Mouse (Mus musculus) MEL (cell line): ENCODE results near the gene Tyw1. TPM values are rescaled to one million over a fixed set of nuclear protein-coding genes. Genes with fewer than 3 reads are reported as not detected.

Experiments used
- DNase-seq: peaks from one replicate; pipeline ENCODE4 v3.0.0; 2011; ENCODE audit warnings: low read depth, low spot score
- H3K27ac ChIP-seq: 2 replicates; pipeline ENCODE4 v1.5.1; 2012; ENCODE audit warnings: low read depth, mild to moderate bottlenecking, control low read depth, low read length, moderate library complexity; ENCODE audit not compliant: control insufficient read depth
- H3K27me3 ChIP-seq, 2 experiments: fragments of 150-350 bp in 1 of 2; sonication (generic) in 1 of 2; 2 replicates each; pipeline ENCODE4 v1.6.1; 2012; ENCODE audit warnings: low read length in 2 of 2, mild to moderate bottlenecking in 2 of 2, improper control_type of control experiment in 1 of 2, moderate library complexity in 1 of 2; ENCODE audit not compliant: insufficient read depth in 2 of 2, control insufficient read depth in 1 of 2
- H3K36me3 ChIP-seq, 2 experiments: 2 replicates each; pipeline ENCODE4 v1.6.1; 2012 to 2014; ENCODE audit warnings: low read length in 2 of 2, improper control_type of control experiment in 1 of 2, inconsistent platforms in 1 of 2, mild to moderate bottlenecking in 1 of 2; ENCODE audit not compliant: insufficient read depth in 2 of 2, control insufficient read depth in 1 of 2
- H3K4me1 ChIP-seq, 2 experiments: fragments of 150-350 bp in 1 of 2; sonication (generic) in 1 of 2; 2 replicates each; pipeline ENCODE4 v1.6.1; 2012; ENCODE audit warnings: low read length in 2 of 2, improper control_type of control experiment in 1 of 2, mild to moderate bottlenecking in 1 of 2; ENCODE audit not compliant: insufficient read depth in 2 of 2, control insufficient read depth in 1 of 2
- H3K4me3 ChIP-seq, 2 experiments: fragments of 150-350 bp in 1 of 2; sonication (generic) in 1 of 2; 2 replicates each; pipeline ENCODE4 v1.5.1; 2012; ENCODE audit warnings: low read depth in 2 of 2, low read length in 2 of 2, mild to moderate bottlenecking in 2 of 2, moderate library complexity in 2 of 2, control low read depth in 1 of 2, improper control_type of control experiment in 1 of 2; ENCODE audit not compliant: control insufficient read depth in 1 of 2, insufficient read depth in 1 of 2
- H3K79me2 ChIP-seq: 2 replicates; pipeline ENCODE4 v1.6.1; 2012; ENCODE audit warnings: mild to moderate bottlenecking, low read length, moderate library complexity; ENCODE audit not compliant: control insufficient read depth, poor library complexity, insufficient read depth
- H3K9ac ChIP-seq: 2 replicates; pipeline ENCODE4 v1.6.1; 2012; ENCODE audit warnings: low read depth, mild to moderate bottlenecking, control low read depth, low read length, moderate library complexity; ENCODE audit not compliant: control insufficient read depth, poor library complexity, severe bottlenecking
- H3K9me3 ChIP-seq: fragments of 150-350 bp; sonication (generic); replicated peaks from 2 replicates; pipeline ENCODE4 v1.6.1; 2012; ENCODE audit warnings: mild to moderate bottlenecking, low read length, improper control_type of control experiment, moderate library complexity; ENCODE audit not compliant: insufficient read depth
- CHD2 ChIP-seq: IDR thresholded peaks from 2 replicates; pipeline ENCODE4 v1.6.1; 2011; ENCODE audit warnings: low read length, improper control_type of control experiment
- CTCF ChIP-seq, 3 experiments: IDR thresholded peaks in 2 of 3; conservative IDR thresholded peaks in 1 of 3; 2 replicates each; pipeline ENCODE4 v1.5.1; 2011 to 2012; ENCODE audit warnings: low read length in 3 of 3, low read depth in 2 of 3, mild to moderate bottlenecking in 2 of 3, improper control_type of control experiment in 1 of 3, inconsistent platforms in 1 of 3, mixed read lengths in 1 of 3, moderate library complexity in 1 of 3; ENCODE audit not compliant: control insufficient read depth in 1 of 3, insufficient read depth in 1 of 3, poor library complexity in 1 of 3, severe bottlenecking in 1 of 3
- E2F4 ChIP-seq: IDR thresholded peaks from 2 replicates; pipeline ENCODE4 v1.6.1; 2011; ENCODE audit warnings: low read depth, low read length, improper control_type of control experiment, borderline replicate concordance
- ELF1 ChIP-seq: IDR thresholded peaks from 2 replicates; pipeline ENCODE4 v1.6.1; 2014; ENCODE audit warnings: low read depth, mild to moderate bottlenecking, inconsistent platforms, low read length, improper control_type of control experiment, moderate library complexity
- EP300 ChIP-seq, 2 experiments: IDR thresholded peaks; 2 replicates each; pipeline ENCODE4 v1.6.1; 2011; ENCODE audit warnings: improper control_type of control experiment in 2 of 2, low read length in 2 of 2, low read depth in 1 of 2, mild to moderate bottlenecking in 1 of 2
- ETS1 ChIP-seq: IDR thresholded peaks from 2 replicates; pipeline ENCODE4 v1.6.1; 2012; ENCODE audit warnings: low read depth, mild to moderate bottlenecking, inconsistent platforms, low read length, improper control_type of control experiment, moderate library complexity
- HCFC1 ChIP-seq: IDR thresholded peaks from 2 replicates; pipeline ENCODE4 v1.6.1; 2012; ENCODE audit warnings: low read depth, mild to moderate bottlenecking, inconsistent platforms, low read length, improper control_type of control experiment, moderate library complexity
- JUND ChIP-seq: IDR thresholded peaks from 2 replicates; pipeline ENCODE4 v1.6.1; 2011; ENCODE audit warnings: low read depth, mild to moderate bottlenecking, improper control_type of control experiment, low read length
- KAT2A ChIP-seq: conservative IDR thresholded peaks from 2 replicates; pipeline ENCODE4 v1.6.1; 2012; ENCODE audit warnings: low read depth, low read length, improper control_type of control experiment, inconsistent platforms
- MAZ ChIP-seq: IDR thresholded peaks from 2 replicates; pipeline ENCODE4 v1.6.1; 2012; ENCODE audit warnings: low read depth, mild to moderate bottlenecking, inconsistent platforms, low read length, improper control_type of control experiment
- MEF2A ChIP-seq: IDR thresholded peaks from 2 replicates; pipeline ENCODE4 v1.6.1; 2014; ENCODE audit warnings: low read depth, mild to moderate bottlenecking, inconsistent platforms, low read length, improper control_type of control experiment; ENCODE audit not compliant: poor library complexity, insufficient replicate concordance, severe bottlenecking; ENCODE audit errors: extremely low read depth
- MXI1 ChIP-seq: IDR thresholded peaks from 2 replicates; pipeline ENCODE4 v1.6.1; 2011; ENCODE audit warnings: mild to moderate bottlenecking, low read depth, low read length, improper control_type of control experiment
- MYB ChIP-seq: IDR thresholded peaks from 2 replicates; pipeline ENCODE4 v1.6.1; 2011; ENCODE audit warnings: mild to moderate bottlenecking, low read depth, low read length, improper control_type of control experiment
- MYC ChIP-seq: IDR thresholded peaks from 2 replicates; pipeline ENCODE4 v1.6.1; 2011; ENCODE audit warnings: low read depth, mild to moderate bottlenecking, low read length, improper control_type of control experiment, moderate library complexity
- NRF1 ChIP-seq: IDR thresholded peaks from 2 replicates; pipeline ENCODE4 v1.6.1; 2014; ENCODE audit warnings: low read depth, mild to moderate bottlenecking, inconsistent platforms, low read length, improper control_type of control experiment, moderate library complexity; ENCODE audit not compliant: poor library complexity, insufficient read depth, severe bottlenecking
- POLR2AphosphoS2 ChIP-seq: IDR thresholded peaks from 2 replicates; pipeline ENCODE4 v1.6.1; 2011; ENCODE audit warnings: low read length, improper control_type of control experiment
- POLR2AphosphoS5 ChIP-seq: IDR thresholded peaks from 2 replicates; pipeline ENCODE4 v1.6.1; 2012; ENCODE audit warnings: low read depth, borderline replicate concordance, mild to moderate bottlenecking, inconsistent platforms, low read length, moderate library complexity, mixed read lengths
- RAD21 ChIP-seq: IDR thresholded peaks from 2 replicates; pipeline ENCODE4 v1.6.1; 2011; ENCODE audit warnings: mild to moderate bottlenecking, low read depth, low read length, improper control_type of control experiment
- RCOR1 ChIP-seq: IDR thresholded peaks from 2 replicates; pipeline ENCODE4 v1.6.1; 2012; ENCODE audit warnings: low read depth, mild to moderate bottlenecking, inconsistent platforms, low read length, improper control_type of control experiment
- SIN3A ChIP-seq: IDR thresholded peaks from 2 replicates; pipeline ENCODE4 v1.6.1; 2012; ENCODE audit warnings: low read length, improper control_type of control experiment, inconsistent platforms
- TAL1 ChIP-seq: IDR thresholded peaks from 2 replicates; pipeline ENCODE4 v1.6.1; 2012; ENCODE audit warnings: mild to moderate bottlenecking, inconsistent platforms, low read length, moderate library complexity, mixed read lengths
- UBTF ChIP-seq: IDR thresholded peaks from 2 replicates; pipeline ENCODE4 v1.6.1; 2012; ENCODE audit warnings: low read depth, mild to moderate bottlenecking, inconsistent platforms, low read length, improper control_type of control experiment, moderate library complexity, borderline replicate concordance; ENCODE audit not compliant: insufficient read depth
- USF1 ChIP-seq: IDR thresholded peaks from 2 replicates; pipeline ENCODE4 v1.6.1; 2014; ENCODE audit warnings: low read depth, mild to moderate bottlenecking, inconsistent platforms, low read length, improper control_type of control experiment, moderate library complexity
- USF2 ChIP-seq, 2 experiments: IDR thresholded peaks; 2 replicates each; pipeline ENCODE4 v1.6.1; 2011 to 2012; ENCODE audit warnings: improper control_type of control experiment in 2 of 2, low read length in 2 of 2, borderline replicate concordance in 1 of 2, inconsistent platforms in 1 of 2, low read depth in 1 of 2, mild to moderate bottlenecking in 1 of 2; ENCODE audit not compliant: insufficient read depth in 1 of 2
- ZKSCAN1 ChIP-seq: IDR thresholded peaks from 2 replicates; pipeline ENCODE4 v1.6.1; 2012; ENCODE audit warnings: low read depth, mild to moderate bottlenecking, inconsistent platforms, low read length, improper control_type of control experiment, moderate library complexity
- ZNF384 ChIP-seq: IDR thresholded peaks from 2 replicates; pipeline ENCODE4 v1.6.1; 2012; ENCODE audit warnings: low read depth, mild to moderate bottlenecking, inconsistent platforms, low read length, improper control_type of control experiment
- polyA plus RNA-seq, 2 experiments: library from polyadenylated mRNA; stranded (reverse) in 1 of 2; unstranded in 1 of 2; fragments of >175 nt in 1 of 2; fragments of >200 nt in 1 of 2; gene quantifications; 2 replicates each; pipeline versions ENCODE4 v1.2.1 to v1.2.4; 2012; ENCODE audit warnings: low replicate concordance in 2 of 2, low read depth in 1 of 2; ENCODE audit not compliant: insufficient read length in 2 of 2, insufficient read depth in 1 of 2, missing spikeins in 1 of 2
- total RNA-seq: library from RNA; depleted of rRNA; stranded (reverse); fragments of 300-350 nt; gene quantifications from 2 replicates; pipeline ENCODE4 v1.2.3, GENCODE M21; 2012

The Tyw1 gene
- total and polyA plus RNA-seq, 3 experiments: 33.3 to 133 (median 38.8) TPM

DNA sequence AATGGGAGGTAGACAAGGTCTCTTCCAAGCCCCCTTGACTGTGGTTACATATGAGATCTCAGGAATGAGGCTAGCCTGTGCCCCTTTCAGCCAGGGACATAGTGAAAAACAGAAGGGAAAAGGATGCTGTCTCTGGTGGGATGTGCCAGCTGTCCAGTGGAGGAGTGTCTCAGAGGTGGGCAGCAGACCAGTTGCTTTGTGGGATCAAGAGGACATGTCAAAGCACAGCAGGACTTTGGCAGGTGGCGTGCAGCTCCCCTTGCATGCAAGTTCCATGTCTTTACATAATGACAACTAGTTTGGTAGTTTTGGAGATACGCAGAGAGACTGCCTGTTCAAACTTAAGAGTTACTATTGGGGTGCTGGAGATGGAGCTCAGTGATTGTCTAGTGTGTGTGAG, 15.6 kb upstream of the Tyw1 start:
- Histone ChIP-seq H3K4me3 (no peak overlapping the region), H3K9ac (no peak overlapping the region), H3K79me2 (no peaks in the 10 kb centered on the region), H3K4me1 (no peaks in the 10 kb centered on the region), H3K27me3 (no peaks in the 10 kb centered on the region), H3K36me3 (peaks cover 0 to 16% of the 10 kb centered on the region in 2 experiments; a peak in 2 of 4 replicates), H3K9me3 (no peaks in the 10 kb centered on the region), H3K27ac (no peak overlapping the region)
- TF ChIP-seq E2F4: no peak
- TF ChIP-seq RCOR1: no peak
- no peak for TF ChIP-seq KAT2A
- no peak for TF ChIP-seq TAL1
- TF ChIP-seq POLR2AphosphoS2: no peak; the same call in 1 of the 2 replicates
- TF ChIP-seq CTCF (IDR thresholded peaks at IDR 0.05 in 2 of 3, conservative IDR thresholded peaks at IDR 0.05 in 1 of 3; ENCODE audit: control insufficient read depth in 1 of 3, insufficient read depth in 1 of 3, low read depth in 2 of 3, low read length in 3 of 3, poor library complexity in 1 of 3, severe bottlenecking in 1 of 3): no peak
- no peak for TF ChIP-seq MYC
- no peak for TF ChIP-seq MEF2A
- TF ChIP-seq HCFC1: no peak
- TF ChIP-seq ZKSCAN1: no peak
- no peak for TF ChIP-seq USF1
- TF ChIP-seq ZNF384: no peak
- no peak for TF ChIP-seq ETS1
- no peak for TF ChIP-seq POLR2AphosphoS5
- TF ChIP-seq MYB: no peak
- TF ChIP-seq MAZ: no peak
- no peak for TF ChIP-seq ELF1
- no peak for TF ChIP-seq RAD21
- no peak for DNase-seq

DNA sequence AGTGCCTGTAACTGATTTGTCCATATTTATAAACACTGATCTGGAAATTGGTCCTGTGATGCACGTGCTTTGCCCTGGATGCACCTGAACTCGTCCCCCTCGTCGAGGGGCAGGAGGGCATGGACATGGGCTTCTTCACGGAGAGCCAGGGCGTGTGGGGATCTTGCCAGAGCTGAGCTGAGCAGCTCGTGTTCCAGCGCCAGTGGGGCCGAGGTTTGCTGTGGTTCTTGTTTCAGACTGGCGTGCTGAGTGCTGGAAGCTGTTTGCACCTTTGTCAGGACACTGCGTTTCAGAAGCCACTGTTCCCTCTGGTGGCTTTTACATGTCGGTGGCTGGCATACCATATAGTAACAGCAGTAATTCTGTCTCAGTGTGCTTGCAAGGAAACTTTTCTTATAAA, 14.0 kb upstream of the Tyw1 start:
- Histone ChIP-seq H3K9me3 (no peaks in the 10 kb centered on the region), H3K79me2 (no peaks in the 10 kb centered on the region), H3K27ac (no peak overlapping the region), H3K4me1 (no peaks in the 10 kb centered on the region), H3K36me3 (peaks cover 0 to 18% of the 10 kb centered on the region in 2 experiments; a peak in 2 of 4 replicates), H3K9ac (no peak overlapping the region), H3K4me3 (no peak overlapping the region), H3K27me3 (no peaks in the 10 kb centered on the region)
- no peak for DNase-seq
- TF ChIP-seq MXI1 (no peak), NRF1 (no peak), SIN3A (no peak), ZKSCAN1 (no peak), E2F4 (no peak), KAT2A (no peak), MAZ (no peak), UBTF (no peak), RAD21 (no peak), CHD2 (no peak), JUND (no peak), POLR2AphosphoS5 (no peak), ELF1 (no peak), EP300 (IDR thresholded peaks at IDR 0.05; ENCODE audit: low read depth in 1 of 2, low read length in 2 of 2) (no peak), USF2 (IDR thresholded peaks at IDR 0.05; ENCODE audit: borderline replicate concordance in 1 of 2, insufficient read depth in 1 of 2, low read depth in 1 of 2, low read length in 2 of 2) (no peak)
